ENCODE assay signal across 8 mouse cellular contexts in the genomic region with DNA sequence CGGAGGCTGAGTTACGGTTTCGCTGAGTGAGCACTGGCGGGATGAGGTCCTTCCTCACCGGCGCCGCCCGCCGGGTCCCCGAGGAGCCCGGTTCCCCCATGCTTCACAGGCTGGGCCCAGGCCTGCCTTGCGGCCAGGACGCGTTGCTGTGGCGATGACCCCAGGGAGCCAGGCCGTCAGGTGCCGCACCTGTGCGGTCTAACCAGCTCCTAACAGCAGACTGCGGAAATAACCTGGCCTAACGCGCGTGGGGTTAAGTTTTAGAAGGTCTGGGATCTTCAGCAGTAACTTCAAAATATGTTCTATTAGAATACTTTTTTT. TPM values are rescaled to one million over a fixed set of nuclear protein-coding genes. Genes with fewer than 3 reads are reported as not detected.
DNase-seq lines count a peak whose midpoint lies in the region; ATAC-seq and TF ChIP-seq lines count a peak whose summit lies in the region.

No protein-coding gene starts in this region.

- TF ChIP-seq RAD21 in MEL (IDR thresholded peaks at IDR 0.05; ENCODE audit: low read depth, low read length), result no peak

- no peak for DNase-seq in heart, postnatal 4 days
- DNase-seq in MEL (ENCODE audit: low read depth, low spot score), result no peak
- DNase-seq in hindbrain, embryonic 10.5 days (ENCODE audit: low spot score), result no peak
- no peak for DNase-seq in midbrain, embryonic 10.5 days (ENCODE audit: low spot score)
- no peak for DNase-seq in B cell, adult 2 months
- DNase-seq in left cerebral cortex, postnatal 36 days (ENCODE audit: low spot score in 2 of 2), result no peak

- H3K9ac ChIP-seq in heart, embryonic 15.5 days, result peak overlapping the region; percentile 82
- peak overlapping the region; percentile 77 for H3K9ac ChIP-seq in MEL (ENCODE audit: control insufficient read depth, low read depth, low read length, poor library complexity, severe bottlenecking)

- WGBS in heart, embryonic 15.5 days, result under 1% methylated on average over 22 of the region's 22 CpGs
- under 1% methylated on average over 22 of the region's 22 CpGs for WGBS in hindbrain, embryonic 10.5 days
- WGBS in midbrain, embryonic 10.5 days, result under 1% methylated on average over 22 of the region's 22 CpGs

- H3K27ac ChIP-seq in heart, embryonic 15.5 days, result peak overlapping the region; percentile 99
- H3K27ac ChIP-seq in MEL (ENCODE audit: control insufficient read depth, low read depth, low read length), result peak overlapping the region; percentile 14; the same call in 1 of the 2 replicates
- peak overlapping the region; percentile 96 for H3K27ac ChIP-seq in hindbrain, embryonic 10.5 days
- peak overlapping the region; percentile 94 for H3K27ac ChIP-seq in midbrain, embryonic 10.5 days (replicated peaks)

- H3K4me2 ChIP-seq in heart, embryonic 15.5 days, result peak overlapping the region; percentile 87

- peak; percentile 40 for ATAC-seq in heart, embryonic 15.5 days (replicated peaks; ENCODE audit: insufficient number of reproducible peaks, insufficient read depth, low FRiP score, low read depth)
- ATAC-seq in granulocyte monocyte progenitor cell, adult 5-6 weeks (replicated peaks; ENCODE audit: poor library complexity, severe bottlenecking), result no peak

- no peaks in the 10 kb centered on the region for H3K36me3 ChIP-seq in heart, embryonic 15.5 days
- peaks cover 0 to 18% of the 10 kb centered on the region in 2 experiments; a peak in 2 of 4 replicates for H3K36me3 ChIP-seq in MEL (ENCODE audit: control insufficient read depth in 1 of 2, insufficient read depth in 2 of 2, low read length in 2 of 2)
- no peaks in the 10 kb centered on the region for H3K36me3 ChIP-seq in hindbrain, embryonic 10.5 days
- H3K36me3 ChIP-seq in midbrain, embryonic 10.5 days, result no peaks in the 10 kb centered on the region

- intact Hi-C loops in left cerebral cortex, postnatal 36 days (cut with DNase I), result loop anchor here (5.0 to 10.0 kb wide), 5 partner anchors 69 to 1916 kb away; no protein-coding TSS in a partner anchor

- peak overlapping the region; percentile 94 for H3K4me3 ChIP-seq in heart, embryonic 15.5 days
- peak overlapping the region; percentile 65 to 67 for H3K4me3 ChIP-seq in MEL (ENCODE audit: control insufficient read depth in 1 of 2, insufficient read depth in 1 of 2, low read depth in 2 of 2, low read length in 2 of 2)
- H3K4me3 ChIP-seq in hindbrain, embryonic 10.5 days, result peak overlapping the region; percentile 86
- peak overlapping the region; percentile 81 for H3K4me3 ChIP-seq in midbrain, embryonic 10.5 days

- H3K9me3 ChIP-seq in heart, embryonic 15.5 days (replicated peaks), result no peaks in the 10 kb centered on the region
- H3K9me3 ChIP-seq in MEL (replicated peaks; ENCODE audit: insufficient read depth, low read length), result no peaks in the 10 kb centered on the region
- no peaks in the 10 kb centered on the region for H3K9me3 ChIP-seq in hindbrain, embryonic 10.5 days
- no peaks in the 10 kb centered on the region for H3K9me3 ChIP-seq in midbrain, embryonic 10.5 days (replicated peaks)

- peak; percentile 9 to 49; a peak in 1 of 4 replicates for TF ChIP-seq POLR2A in MEL (IDR thresholded peaks at IDR 0.05; ENCODE audit: control insufficient read depth in 1 of 2, insufficient read depth in 1 of 2, low read depth in 1 of 2, low read length in 2 of 2, poor library complexity in 1 of 2)

- TF ChIP-seq CTCF in MEL (IDR thresholded peaks at IDR 0.05 in 2 of 3, conservative IDR thresholded peaks at IDR 0.05 in 1 of 3; ENCODE audit: control insufficient read depth in 1 of 3, insufficient read depth in 1 of 3, low read depth in 2 of 3, low read length in 3 of 3, poor library complexity in 1 of 3, severe bottlenecking in 1 of 3), result no peak

- H3K27me3 ChIP-seq in heart, embryonic 15.5 days, result no peaks in the 10 kb centered on the region
- H3K27me3 ChIP-seq in MEL (ENCODE audit: control insufficient read depth in 1 of 2, insufficient read depth in 2 of 2, low read length in 2 of 2), result no peaks in the 10 kb centered on the region
- H3K27me3 ChIP-seq in hindbrain, embryonic 10.5 days (ENCODE audit: insufficient read depth, poor library complexity, severe bottlenecking), result no peaks in the 10 kb centered on the region
- no peaks in the 10 kb centered on the region for H3K27me3 ChIP-seq in midbrain, embryonic 10.5 days (ENCODE audit: low read depth, poor library complexity, severe bottlenecking)

- H3K4me1 ChIP-seq in heart, embryonic 15.5 days (replicated peaks), result peaks cover 16% of the 10 kb centered on the region
- H3K4me1 ChIP-seq in MEL (ENCODE audit: control insufficient read depth in 1 of 2, insufficient read depth in 2 of 2, low read length in 2 of 2), result peaks cover 7% of the 10 kb centered on the region in 2 experiments
- H3K4me1 ChIP-seq in hindbrain, embryonic 10.5 days (replicated peaks), result peaks cover 40% of the 10 kb centered on the region
- peaks cover 53% of the 10 kb centered on the region for H3K4me1 ChIP-seq in midbrain, embryonic 10.5 days

- no peak for TF ChIP-seq EP300 in MEL (IDR thresholded peaks at IDR 0.05; ENCODE audit: low read depth in 1 of 2, low read length in 2 of 2)

- H3K79me2 ChIP-seq in MEL (ENCODE audit: control insufficient read depth, insufficient read depth, low read length, poor library complexity), result peaks cover 10% of the 10 kb centered on the region

TF ChIP-seq in MEL, 35 proteins besides CTCF, POLR2A, EP300 and RAD21:
- TF ChIP-seq MEF2A (IDR thresholded peaks at IDR 0.05; ENCODE audit: extremely low read depth, insufficient replicate concordance, low read depth, low read length, poor library complexity, severe bottlenecking) (no peak), NRF1 (IDR thresholded peaks at IDR 0.05; ENCODE audit: insufficient read depth, low read depth, low read length, poor library complexity, severe bottlenecking) (no peak), MYC (IDR thresholded peaks at IDR 0.05; ENCODE audit: low read depth, low read length) (0 out of 2 replicates have a peak, but pooled peaks have one; percentile 16), MAX (IDR thresholded peaks at IDR 0.05; ENCODE audit: low read length) (peak; percentile 37; the same call in 1 of the 2 replicates), GATA1 (IDR thresholded peaks at IDR 0.05; ENCODE audit: low read depth, low read length) (no peak), CHD2 (IDR thresholded peaks at IDR 0.05; ENCODE audit: low read length) (no peak), ZMIZ1 (IDR thresholded peaks at IDR 0.05; ENCODE audit: low read depth, low read length) (peak; percentile 52; the same call in 1 of the 2 replicates), MXI1 (IDR thresholded peaks at IDR 0.05; ENCODE audit: low read depth, low read length) (peak; percentile 62), ZKSCAN1 (IDR thresholded peaks at IDR 0.05; ENCODE audit: low read depth, low read length) (no peak), ELF1 (IDR thresholded peaks at IDR 0.05; ENCODE audit: low read depth, low read length) (no peak), TBP (IDR thresholded peaks at IDR 0.05; ENCODE audit: low read depth, low read length) (no peak), HCFC1 (IDR thresholded peaks at IDR 0.05; ENCODE audit: low read depth, low read length) (peak; percentile 9; the same call in 1 of the 2 replicates), POLR2AphosphoS5 (IDR thresholded peaks at IDR 0.05; ENCODE audit: borderline replicate concordance, low read depth, low read length) (no peak), NELFE (IDR thresholded peaks at IDR 0.05; ENCODE audit: low read depth, low read length) (peak; percentile 32; the same call in 1 of the 2 replicates), SIN3A (IDR thresholded peaks at IDR 0.05; ENCODE audit: low read length) (peak; percentile 73), KAT2A (conservative IDR thresholded peaks at IDR 0.05; ENCODE audit: low read depth, low read length) (no peak), MAFK (IDR thresholded peaks at IDR 0.05; ENCODE audit: borderline replicate concordance, low read depth, low read length) (no peak)

RNA-seq across cellular contexts. Expression of a gene that starts 0.9 kb away (rescaled TPM):
- polyA plus RNA-seq in heart, embryonic 15.5 days (2015; fragmentation: Nextera tagmentation; extraction: Ambion mirVana), result 30.4 and 32.8 TPM in 2 replicates
- 10 to 100 TPM; 37.7 to 38.2 TPM for total RNA-seq in heart, postnatal 4 days (2021)
- total RNA-seq in MEL (2012; rRNA removed), result 4.7 and 7.4 TPM in 2 replicates
- 1 to 10 TPM in 1 of 2 experiments, not detected in 1; 8.8 TPM for polyA plus RNA-seq in MEL (2012; ENCODE audit: insufficient read depth in 1 of 2, insufficient read length in 2 of 2, low read depth in 1 of 2, low replicate concordance in 2 of 2, missing spikeins in 1 of 2)
- polyA plus RNA-seq in hindbrain, embryonic 10.5 days (2016; fragmentation: Nextera tagmentation; extraction: Ambion mirVana), result 6.7 and 7.9 TPM in 2 replicates
- polyA plus RNA-seq in midbrain, embryonic 10.5 days (2016; fragmentation: Nextera tagmentation; extraction: Ambion mirVana), result 6.6 and 6.7 TPM in 2 replicates
- 10 to 100 TPM; 37.9 to 43.3 TPM for total RNA-seq in left cerebral cortex, postnatal 36 days (2021)
- total RNA-seq in granulocyte monocyte progenitor cell, adult 5-6 weeks (2014; fragmentation: Nextera tagmentation), result 13.3 and 14.3 TPM in 2 replicates
- total RNA-seq in granulocyte monocyte progenitor cell, adult 5-6 weeks (2017), result 11.8 and 18.7 TPM in 2 replicates

Comparison
In these comparisons a context has a peak if more than half of its experiments do, and no peak if none do; other contexts are left out.
1. H3K27ac ChIP-seq: peak in every context shown above with its lines; median percentile 99 in heart, embryonic 15.5 days; 96 in hindbrain, embryonic 10.5 days; 94 in midbrain, embryonic 10.5 days; 14 in MEL.